Mouse (Mus musculus) erythroblast, embryonic 14.5 days (primary cell): ENCODE data around the gene Clip3.

Source experiments
- GATA1 ChIP-seq: IDR thresholded peaks from 2 replicates; pipeline ENCODE4 v1.6.1; 2012; ENCODE audit warnings: low read length, inconsistent platforms, mixed read lengths
- TAL1 ChIP-seq: IDR thresholded peaks from 3 replicates; pipeline ENCODE4 v1.6.1; 2012; ENCODE audit warnings: low read length, inconsistent platforms, mixed read lengths

DNA sequence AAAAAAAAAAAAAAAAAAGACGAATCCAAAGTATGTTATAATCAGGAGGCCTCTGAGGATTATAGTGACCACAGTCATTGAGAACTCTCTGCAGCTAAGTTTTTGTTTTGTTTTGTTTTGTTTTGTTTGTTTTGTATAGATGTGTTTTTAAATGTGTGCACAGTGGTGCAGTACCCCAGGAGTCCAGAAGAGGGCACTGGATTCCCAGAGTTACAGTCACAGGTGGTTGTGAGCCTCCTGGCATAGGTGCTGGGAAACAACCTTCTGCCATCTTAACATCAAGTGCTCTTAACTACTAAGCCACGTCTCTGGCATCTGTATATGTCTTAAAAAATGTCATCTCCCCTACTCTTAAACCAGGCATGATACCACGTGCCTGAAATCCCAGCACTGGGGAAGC, 9.4 kb downstream of the Clip3 start:
- TF ChIP-seq GATA1 (no peak), TAL1 (no peak)
